Mouse (Mus musculus) Muller cell, postnatal 12 days (primary cell): ENCODE measurements around the gene Ap1ar.

Experiments used
- DNase-seq: peaks from one replicate; pipeline ENCODE4 v3.0.0-alpha.2; 2015; ENCODE audit errors: inconsistent ontology term

The Ap1ar gene

GRCm38 (mm10) chr3:127757886-127758301 is 79.4 kb downstream of the Ap1ar start:
- DNase-seq: no peak
